Mouse (Mus musculus) 3T3-L1 (cell line): ENCODE measurements around the gene Tfdp2.
A peak's percentile ranks its signal among the peaks of the same experiment; 100 is the strongest.

Experiments
- DNase-seq: peaks from one replicate; pipeline ENCODE4 v3.0.0-alpha.2; 2015; ENCODE audit warnings: low read depth, low spot score

The Tfdp2 gene

GRCm38 (mm10) chr9:96228285-96228684, 32.2 kb downstream of the Tfdp2 start:
- DNase-seq, result no peak

GRCm38 (mm10) chr9:96230271-96230670, 34.2 kb downstream of the Tfdp2 start:
- DNase-seq, result no peak

GRCm38 (mm10) chr9:96235477-96235876, 39.4 kb downstream of the Tfdp2 start:
- DNase-seq, result peak; percentile 44

GRCm38 (mm10) chr9:96237391-96237790, 41.3 kb downstream of the Tfdp2 start:
- DNase-seq, result no peak

- peak; percentile 73 for DNase-seq
Measured at GRCm38 (mm10) chr9:96238286-96238685, 42.2 kb downstream of the Tfdp2 start.

- no peak for DNase-seq
Measured at GRCm38 (mm10) chr9:96241134-96242097, 45.3 kb downstream of the Tfdp2 start.

- no peak for DNase-seq
Measured at GRCm38 (mm10) chr9:96243915-96244314, 47.8 kb downstream of the Tfdp2 start.

GRCm38 (mm10) chr9:96254812-96255211, 58.7 kb downstream of the Tfdp2 start:
- DNase-seq, result no peak

GRCm38 (mm10) chr9:96258478-96258877, 62.4 kb downstream of the Tfdp2 start:
- no peak for DNase-seq

- DNase-seq, result peak; percentile 44
Measured at GRCm38 (mm10) chr9:96259017-96259512, 63.0 kb downstream of the Tfdp2 start.

- DNase-seq, result no peak
Measured at GRCm38 (mm10) chr9:96259753-96260520, 63.9 kb downstream of the Tfdp2 start.

- no peak for DNase-seq
Measured at GRCm38 (mm10) chr9:96261101-96261500, 65.0 kb downstream of the Tfdp2 start.

GRCm38 (mm10) chr9:96261980-96262379, 65.9 kb downstream of the Tfdp2 start:
- DNase-seq, result no peak

- DNase-seq, result no peak
Measured at GRCm38 (mm10) chr9:96266793-96267558, 70.9 kb downstream of the Tfdp2 start.

GRCm38 (mm10) chr9:96267559-96267948, 71.5 kb downstream of the Tfdp2 start:
- DNase-seq, result no peak

- DNase-seq, result no peak
Measured at GRCm38 (mm10) chr9:96269726-96270125, 73.7 kb downstream of the Tfdp2 start.

GRCm38 (mm10) chr9:96275543-96275942, 79.5 kb downstream of the Tfdp2 start:
- DNase-seq, result no peak

GRCm38 (mm10) chr9:96281497-96281896, 85.4 kb downstream of the Tfdp2 start:
- peak; percentile 46 for DNase-seq

- no peak for DNase-seq
Measured at GRCm38 (mm10) chr9:96282082-96282481, 86.0 kb downstream of the Tfdp2 start.

- DNase-seq, result peak; percentile 60
Measured at GRCm38 (mm10) chr9:96284916-96285315, 88.8 kb downstream of the Tfdp2 start.

- DNase-seq, result no peak
Measured at GRCm38 (mm10) chr9:96292144-96292543, 96.1 kb downstream of the Tfdp2 start.
